Mouse (Mus musculus): ENCODE measurements around the gene Ksr2. TPM values are rescaled to one million over a fixed set of nuclear protein-coding genes. Genes with fewer than 3 reads are reported as not detected.

Ksr2 gene
- polyA plus RNA-seq, 1 experiment = 0.03 TPM

GRCm38 (mm10) chr5:117530991-117531390 is 117.2 kb downstream of the Ksr2 start:
- Histone ChIP-seq H3K4me3 (replicated peaks) (no peak overlapping the region), H3K9me3 (no peaks in the 10 kb centered on the region), H3K27me3 (replicated peaks) (peaks cover 42% of the 10 kb centered on the region), H3K36me3 (replicated peaks; ENCODE audit: low read length) (no peaks in the 10 kb centered on the region), H3K4me1 (no peaks in the 10 kb centered on the region)
- no peak for TF ChIP-seq GATA1 (IDR thresholded peaks at IDR 0.05; ENCODE audit: borderline replicate concordance, low read length)
- TF ChIP-seq FLI1 (IDR thresholded peaks at IDR 0.05; ENCODE audit: low read length) = no peak

GRCm38 (mm10) chr5:117539221-117539620 is 125.4 kb downstream of the Ksr2 start:
- Histone ChIP-seq H3K4me1 (no peaks in the 10 kb centered on the region), H3K4me3 (replicated peaks) (no peak overlapping the region), H3K36me3 (replicated peaks; ENCODE audit: low read length) (no peaks in the 10 kb centered on the region), H3K9me3 (peaks cover 15% of the 10 kb centered on the region; the same call in 1 of the 2 replicates), H3K27me3 (replicated peaks) (peaks cover 13% of the 10 kb centered on the region)
- TF ChIP-seq GATA1 (IDR thresholded peaks at IDR 0.05; ENCODE audit: borderline replicate concordance, low read length) = no peak
- TF ChIP-seq FLI1 (IDR thresholded peaks at IDR 0.05; ENCODE audit: low read length) = no peak

- Histone ChIP-seq H3K36me3 (replicated peaks; ENCODE audit: low read length) (no peaks in the 10 kb centered on the region), H3K4me3 (replicated peaks) (no peak overlapping the region), H3K9me3 (peaks cover 23% of the 10 kb centered on the region), H3K27me3 (replicated peaks) (no peaks in the 10 kb centered on the region), H3K4me1 (no peaks in the 10 kb centered on the region)
- no peak for TF ChIP-seq FLI1 (IDR thresholded peaks at IDR 0.05; ENCODE audit: low read length)
- no peak for TF ChIP-seq GATA1 (IDR thresholded peaks at IDR 0.05; ENCODE audit: borderline replicate concordance, low read length)
Observed at GRCm38 (mm10) chr5:117541654-117542053, 127.9 kb downstream of the Ksr2 start.

GRCm38 (mm10) chr5:117546694-117547268 is 133.0 kb downstream of the Ksr2 start:
- TF ChIP-seq GATA1 (IDR thresholded peaks at IDR 0.05; ENCODE audit: borderline replicate concordance, low read length) (no peak), FLI1 (IDR thresholded peaks at IDR 0.05; ENCODE audit: low read length) (no peak)
- Histone ChIP-seq H3K36me3 (replicated peaks; ENCODE audit: low read length) (no peaks in the 10 kb centered on the region), H3K27me3 (replicated peaks) (no peaks in the 10 kb centered on the region), H3K4me1 (no peaks in the 10 kb centered on the region), H3K9me3 (peaks cover 60% of the 10 kb centered on the region), H3K4me3 (replicated peaks) (no peak overlapping the region)

- H3K4me3 ChIP-seq (replicated peaks) = no peak overlapping the region
- peaks cover 74% of the 10 kb centered on the region for H3K9me3 ChIP-seq
- TF ChIP-seq GATA1 (IDR thresholded peaks at IDR 0.05; ENCODE audit: borderline replicate concordance, low read length) = no peak
- no peak for TF ChIP-seq FLI1 (IDR thresholded peaks at IDR 0.05; ENCODE audit: low read length)
- no peaks in the 10 kb centered on the region; the same call in 1 of the 2 replicates for H3K4me1 ChIP-seq
- H3K36me3 ChIP-seq (replicated peaks; ENCODE audit: low read length) = no peaks in the 10 kb centered on the region
- no peaks in the 10 kb centered on the region for H3K27me3 ChIP-seq (replicated peaks)
Observed at GRCm38 (mm10) chr5:117550992-117551391, 137.2 kb downstream of the Ksr2 start.

- H3K4me1 ChIP-seq = no peaks in the 10 kb centered on the region; the same call in 1 of the 2 replicates
- H3K27me3 ChIP-seq (replicated peaks) = no peaks in the 10 kb centered on the region
- H3K9me3 ChIP-seq = peaks cover 65% of the 10 kb centered on the region
- TF ChIP-seq GATA1 (IDR thresholded peaks at IDR 0.05; ENCODE audit: borderline replicate concordance, low read length) (no peak), FLI1 (IDR thresholded peaks at IDR 0.05; ENCODE audit: low read length) (no peak)
- H3K36me3 ChIP-seq (replicated peaks; ENCODE audit: low read length) = no peaks in the 10 kb centered on the region
- no peak overlapping the region for H3K4me3 ChIP-seq (replicated peaks)
Observed at GRCm38 (mm10) chr5:117552096-117552495, 138.3 kb downstream of the Ksr2 start.

- H3K4me3 ChIP-seq (replicated peaks) = peak overlapping the region; percentile 75
- no peaks in the 10 kb centered on the region; the same call in 1 of the 2 replicates for H3K4me1 ChIP-seq
- TF ChIP-seq GATA1 (IDR thresholded peaks at IDR 0.05; ENCODE audit: borderline replicate concordance, low read length) (no peak), FLI1 (IDR thresholded peaks at IDR 0.05; ENCODE audit: low read length) (no peak)
- peaks cover 48% of the 10 kb centered on the region for H3K9me3 ChIP-seq
- no peaks in the 10 kb centered on the region for H3K27me3 ChIP-seq (replicated peaks)
- no peaks in the 10 kb centered on the region for H3K36me3 ChIP-seq (replicated peaks; ENCODE audit: low read length)
Observed at GRCm38 (mm10) chr5:117554505-117554904, 140.7 kb downstream of the Ksr2 start.

- H3K4me3 ChIP-seq (replicated peaks) = no peak overlapping the region
- H3K4me1 ChIP-seq = no peaks in the 10 kb centered on the region; the same call in 1 of the 2 replicates
- H3K36me3 ChIP-seq (replicated peaks; ENCODE audit: low read length) = no peaks in the 10 kb centered on the region
- no peaks in the 10 kb centered on the region for H3K27me3 ChIP-seq (replicated peaks)
- TF ChIP-seq FLI1 (IDR thresholded peaks at IDR 0.05; ENCODE audit: low read length) = no peak
- TF ChIP-seq GATA1 (IDR thresholded peaks at IDR 0.05; ENCODE audit: borderline replicate concordance, low read length) = no peak
- peaks cover 40% of the 10 kb centered on the region for H3K9me3 ChIP-seq
Observed at GRCm38 (mm10) chr5:117556570-117556969, 142.8 kb downstream of the Ksr2 start.

- no peaks in the 10 kb centered on the region for H3K27me3 ChIP-seq (replicated peaks)
- H3K4me1 ChIP-seq = no peaks in the 10 kb centered on the region
- H3K9me3 ChIP-seq = peaks cover 4% of the 10 kb centered on the region; the same call in 1 of the 2 replicates
- no peak overlapping the region for H3K4me3 ChIP-seq (replicated peaks)
- H3K36me3 ChIP-seq (replicated peaks; ENCODE audit: low read length) = no peaks in the 10 kb centered on the region
- TF ChIP-seq FLI1 (IDR thresholded peaks at IDR 0.05; ENCODE audit: low read length) (no peak), GATA1 (IDR thresholded peaks at IDR 0.05; ENCODE audit: borderline replicate concordance, low read length) (no peak)
Observed at GRCm38 (mm10) chr5:117561080-117561479, 147.3 kb downstream of the Ksr2 start.

- H3K4me3 ChIP-seq (replicated peaks) = no peak overlapping the region
- no peak for TF ChIP-seq GATA1 (IDR thresholded peaks at IDR 0.05; ENCODE audit: borderline replicate concordance, low read length)
- no peak for TF ChIP-seq FLI1 (IDR thresholded peaks at IDR 0.05; ENCODE audit: low read length)
- no peaks in the 10 kb centered on the region for H3K36me3 ChIP-seq (replicated peaks; ENCODE audit: low read length)
- H3K4me1 ChIP-seq = no peaks in the 10 kb centered on the region
- H3K9me3 ChIP-seq = peaks cover 14% of the 10 kb centered on the region
- no peaks in the 10 kb centered on the region for H3K27me3 ChIP-seq (replicated peaks)
Observed at GRCm38 (mm10) chr5:117566051-117566665, 152.4 kb downstream of the Ksr2 start.
